Comparison of ENCODE assay signal across 24 mouse cellular contexts in genomic region chr5:114063958-114064357, GRCm38 (mm10). TPM values are rescaled to one million over a fixed set of nuclear protein-coding genes. Genes with fewer than 3 reads are reported as not detected.
DNase-seq lines count a peak whose midpoint lies in the region; ATAC-seq and TF ChIP-seq lines count a peak whose summit lies in the region.
"Had no signal": no experiment of that assay in that cellular context is flagged by ENCODE, and none has a peak within 500 bp of the region (broad histone marks: within the 10 kb centered on the region; RNA-seq: fewer than 3 reads in every experiment).

No protein-coding gene starts in this region.

- WGBS in forebrain, embryonic 12.5 days, result 58% methylated on average over 4 of the region's 4 CpGs
- 65% methylated on average over 4 of the region's 4 CpGs for WGBS in forebrain, embryonic 11.5 days
- WGBS in forebrain, embryonic 16.5 days, result 50% methylated on average over 4 of the region's 4 CpGs

- H3K9ac ChIP-seq in forebrain, embryonic 12.5 days, result no peak overlapping the region
- H3K9ac ChIP-seq in forebrain, embryonic 11.5 days (ENCODE audit: low read length), result no peak overlapping the region
- no peak overlapping the region for H3K9ac ChIP-seq in forebrain, embryonic 16.5 days (replicated peaks; ENCODE audit: low read depth, low read length)
- H3K9ac ChIP-seq: embryonic facial prominence, embryonic 12.5 days; embryonic facial prominence, embryonic 15.5 days; hindbrain, embryonic 12.5 days; hindbrain, embryonic 15.5 days had no signal

- H3K36me3 ChIP-seq in forebrain, embryonic 12.5 days (replicated peaks), result 0 out of 2 replicates have a peak, but pooled peaks cover 7% of the 10 kb centered on the region
- no peaks in the 10 kb centered on the region for H3K36me3 ChIP-seq in forebrain, embryonic 11.5 days (ENCODE audit: control insufficient read depth, insufficient read depth, low read length)
- no peaks in the 10 kb centered on the region for H3K36me3 ChIP-seq in testis, adult 2 months (ENCODE audit: control insufficient read depth, insufficient read depth, low read length)
- peaks cover 11% of the 10 kb centered on the region; the same call in 1 of the 2 replicates for H3K36me3 ChIP-seq in forebrain, embryonic 16.5 days (ENCODE audit: control insufficient read depth, insufficient read depth)
- H3K36me3 ChIP-seq: embryonic facial prominence, embryonic 12.5 days; embryonic facial prominence, embryonic 15.5 days had no signal

- no peak for DNase-seq in forebrain, embryonic 11.5 days (ENCODE audit: low spot score)
- no peak for DNase-seq in testis, postnatal 10 days (ENCODE audit: low spot score)
- no peak for DNase-seq in right cerebral cortex, postnatal 14 days
- DNase-seq in liver, result no peak
- DNase-seq: adrenal gland, adult 8-10 months; adrenal gland, postnatal 36 days; cerebellum, adult 11 months; cerebellum, adult 2 months; cerebellum, adult 9-11 months; cerebellum, postnatal 25 days; gastrocnemius, adult 2 months; gastrocnemius, postnatal 14 days; heart, adult 11 months had no signal

- H3K27me3 ChIP-seq in forebrain, embryonic 12.5 days, result no peaks in the 10 kb centered on the region
- no peaks in the 10 kb centered on the region for H3K27me3 ChIP-seq in forebrain, embryonic 11.5 days (ENCODE audit: control insufficient read depth, insufficient read depth, low read length)
- no peaks in the 10 kb centered on the region for H3K27me3 ChIP-seq in testis, adult 2 months (ENCODE audit: control insufficient read depth, insufficient read depth, low read length)
- H3K27me3 ChIP-seq in forebrain, embryonic 16.5 days (replicated peaks; ENCODE audit: control insufficient read depth, insufficient read depth, low read length), result no peaks in the 10 kb centered on the region
- H3K27me3 ChIP-seq: embryonic facial prominence, embryonic 12.5 days; embryonic facial prominence, embryonic 15.5 days; hindbrain, embryonic 12.5 days; hindbrain, embryonic 15.5 days had no signal

- no peak overlapping the region for H3K4me3 ChIP-seq in forebrain, embryonic 12.5 days (replicated peaks)
- H3K4me3 ChIP-seq in forebrain, embryonic 11.5 days (ENCODE audit: low read depth, low read length), result no peak overlapping the region
- peak overlapping the region; percentile 75 for H3K4me3 ChIP-seq in testis, adult 2 months (ENCODE audit: control insufficient read depth, low read depth, low read length)
- no peak overlapping the region for H3K4me3 ChIP-seq in forebrain, embryonic 16.5 days (replicated peaks; ENCODE audit: low read length)
- H3K4me3 ChIP-seq: embryonic facial prominence, embryonic 12.5 days; embryonic facial prominence, embryonic 15.5 days; erythroblast, embryonic 14.5 days; gastrocnemius, adult 2 months; hindbrain, embryonic 12.5 days; hindbrain, embryonic 15.5 days had no signal

- TF ChIP-seq CTCF in testis, adult 2 months (IDR thresholded peaks at IDR 0.05; ENCODE audit: control insufficient read depth, insufficient read depth, insufficient replicate concordance, low read depth, low read length), result no peak

- no peak for TF ChIP-seq POLR2A in testis, adult 2 months (IDR thresholded peaks at IDR 0.05; ENCODE audit: control insufficient read depth, low read depth, low read length)

- H3K9me3 ChIP-seq in forebrain, embryonic 12.5 days, result no peaks in the 10 kb centered on the region
- H3K9me3 ChIP-seq in forebrain, embryonic 11.5 days (ENCODE audit: control insufficient read depth, low read length), result no peaks in the 10 kb centered on the region
- H3K9me3 ChIP-seq in forebrain, embryonic 16.5 days (ENCODE audit: control insufficient read depth, low read length), result no peaks in the 10 kb centered on the region
- H3K9me3 ChIP-seq: embryonic facial prominence, embryonic 12.5 days; embryonic facial prominence, embryonic 15.5 days; hindbrain, embryonic 12.5 days; hindbrain, embryonic 15.5 days had no signal

- ATAC-seq in forebrain, embryonic 12.5 days (ENCODE audit: low FRiP score), result no peak
- ATAC-seq in forebrain, embryonic 11.5 days (replicated peaks; ENCODE audit: low FRiP score), result no peak
- peak; percentile 49 for ATAC-seq in forebrain, embryonic 16.5 days
- ATAC-seq: activated CD4-positive, CD25-positive, alpha-beta regulatory T cell, adult 4 months had no signal

- peak overlapping the region; percentile 25; the same call in 1 of the 2 replicates for H3K27ac ChIP-seq in forebrain, embryonic 12.5 days
- H3K27ac ChIP-seq in forebrain, embryonic 11.5 days (ENCODE audit: low read depth, low read length), result no peak overlapping the region
- H3K27ac ChIP-seq in testis, adult 2 months (ENCODE audit: control insufficient read depth, insufficient read depth, low read depth, low read length), result no peak overlapping the region
- H3K27ac ChIP-seq in forebrain, embryonic 16.5 days (ENCODE audit: low read length), result no peak overlapping the region; the same call in 1 of the 2 replicates
- H3K27ac ChIP-seq: embryonic facial prominence, embryonic 12.5 days; embryonic facial prominence, embryonic 15.5 days; gastrocnemius, adult 2 months; hindbrain, embryonic 12.5 days; hindbrain, embryonic 15.5 days had no signal

- H3K4me1 ChIP-seq in forebrain, embryonic 12.5 days, result no peaks in the 10 kb centered on the region
- H3K4me1 ChIP-seq in forebrain, embryonic 11.5 days (replicated peaks; ENCODE audit: control insufficient read depth, insufficient read depth, low read length), result no peaks in the 10 kb centered on the region
- H3K4me1 ChIP-seq in testis, adult 2 months (ENCODE audit: control insufficient read depth, insufficient read depth, low read length), result peaks cover 2% of the 10 kb centered on the region; the same call in 1 of the 2 replicates
- H3K4me1 ChIP-seq in forebrain, embryonic 16.5 days (replicated peaks; ENCODE audit: control insufficient read depth, insufficient read depth, low read length), result peaks cover 2% of the 10 kb centered on the region; the same call in 1 of the 2 replicates
- H3K4me1 ChIP-seq: embryonic facial prominence, embryonic 12.5 days; embryonic facial prominence, embryonic 15.5 days; hindbrain, embryonic 15.5 days had no signal

- H3K4me2 ChIP-seq in forebrain, embryonic 12.5 days, result no peak overlapping the region
- no peak overlapping the region for H3K4me2 ChIP-seq in forebrain, embryonic 11.5 days (ENCODE audit: low read depth, low read length, severe bottlenecking)
- H3K4me2 ChIP-seq in forebrain, embryonic 16.5 days (ENCODE audit: low read length), result no peak overlapping the region
- H3K4me2 ChIP-seq: embryonic facial prominence, embryonic 12.5 days; embryonic facial prominence, embryonic 15.5 days; heart, embryonic 11.5 days; hindbrain, embryonic 12.5 days; hindbrain, embryonic 15.5 days had no signal

RNA-seq across cellular contexts. Expression of gene Usp30, which starts 1.3 kb away (rescaled TPM):
- 15.8 and 16.9 TPM in 2 replicates for polyA plus RNA-seq in forebrain, embryonic 12.5 days (2016; fragmentation: Nextera tagmentation; extraction: Ambion mirVana)
- 13.9 and 14.0 TPM in 2 replicates for polyA plus RNA-seq in forebrain, embryonic 11.5 days (2014; fragmentation: Nextera tagmentation; extraction: Ambion mirVana)
- 71.5 and 85.1 TPM in 2 replicates for polyA plus RNA-seq in testis, adult 2 months (2012; rRNA removed)
- polyA plus RNA-seq in forebrain, embryonic 16.5 days (2015; fragmentation: Nextera tagmentation; extraction: Ambion mirVana), result 17.9 and 20.6 TPM in 2 replicates

RNA-seq across cellular contexts. Expression of gene Svop, which starts 27.4 kb away (rescaled TPM):
- 40.2 and 45.7 TPM in 2 replicates for polyA plus RNA-seq in forebrain, embryonic 12.5 days (2016; fragmentation: Nextera tagmentation; extraction: Ambion mirVana)
- polyA plus RNA-seq in forebrain, embryonic 11.5 days (2014; fragmentation: Nextera tagmentation; extraction: Ambion mirVana), result 17.6 and 19.4 TPM in 2 replicates
- 21.9 and 27.0 TPM in 2 replicates for polyA plus RNA-seq in testis, adult 2 months (2012; rRNA removed)
- 84.6 and 102 TPM in 2 replicates for polyA plus RNA-seq in forebrain, embryonic 16.5 days (2015; fragmentation: Nextera tagmentation; extraction: Ambion mirVana)
- polyA plus RNA-seq: activated CD4-positive, CD25-positive, alpha-beta regulatory T cell, adult 4 months; erythroblast, embryonic 14.5 days; heart, embryonic 11.5 days; heart, postnatal 0 days had no signal
